Mouse (Mus musculus): Measurements from ENCODE around the gene Defb48.

Gene Defb48

GRCm38 (mm10) chr14:62928101-62928541 is 56.2 kb downstream of the Defb48 start:
- in situ Hi-C loops (cut with MseI, MboI): no loop called here

Measured in mouse trophoblast stem cell (cell line).